Mouse (Mus musculus) layer of hippocampus, postnatal 36 days (tissue): Measurements from ENCODE around the gene Gm20532. TPM values are rescaled to one million over a fixed set of nuclear protein-coding genes. Genes with fewer than 3 reads are reported as not detected.

Experiments
- DNase-seq, 2 experiments: peaks; one replicate each; pipeline ENCODE4 v3.0.0; 2022
- total RNA-seq, 2 experiments: library from RNA; stranded (reverse); gene quantifications; 2 replicates each; pipeline ENCODE4 v1.2.3; 2021

The Gm20532 gene
- total RNA-seq, 2 experiments from 2014 or later = not detected

- DNase-seq = no peak
Observed at GRCm38 (mm10) chr2:26597810-26598209, 11.4 kb downstream of the Gm20532 start.

- DNase-seq = no peak
Observed at GRCm38 (mm10) chr2:26598462-26598861, 12.0 kb downstream of the Gm20532 start.

GRCm38 (mm10) chr2:26599965-26600364 lies 13.5 kb downstream of the Gm20532 start:
- DNase-seq = no peak

GRCm38 (mm10) chr2:26600664-26601063 lies 14.2 kb downstream of the Gm20532 start:
- no peak for DNase-seq

- no peak for DNase-seq
Observed at GRCm38 (mm10) chr2:26601595-26601994, 15.2 kb downstream of the Gm20532 start.

GRCm38 (mm10) chr2:26602631-26603030 lies 16.2 kb downstream of the Gm20532 start:
- no peak for DNase-seq

GRCm38 (mm10) chr2:26603159-26603558 lies 16.7 kb downstream of the Gm20532 start:
- DNase-seq = no peak

- peak in 1 of 2 experiments; percentile 16 for DNase-seq
Observed at GRCm38 (mm10) chr2:26603720-26604671, 17.6 kb downstream of the Gm20532 start, which contains the start of gene Agpat2. Gene Agpat2, minus strand, starts transcription at chr2:26604417.

GRCm38 (mm10) chr2:26605331-26605730 lies 18.9 kb downstream of the Gm20532 start:
- no peak for DNase-seq

GRCm38 (mm10) chr2:26606579-26606978 lies 20.1 kb downstream of the Gm20532 start:
- DNase-seq = no peak

GRCm38 (mm10) chr2:26607056-26607910 lies 20.8 kb downstream of the Gm20532 start:
- no peak for DNase-seq

GRCm38 (mm10) chr2:26608781-26609180 lies 22.3 kb downstream of the Gm20532 start:
- DNase-seq = no peak

- DNase-seq = no peak
Observed at GRCm38 (mm10) chr2:26609261-26609661, 22.8 kb downstream of the Gm20532 start.

GRCm38 (mm10) chr2:26610526-26610925 lies 24.1 kb downstream of the Gm20532 start:
- DNase-seq = no peak

GRCm38 (mm10) chr2:26611054-26611453 lies 24.6 kb downstream of the Gm20532 start:
- DNase-seq = no peak

GRCm38 (mm10) chr2:26611896-26612295 lies 25.5 kb downstream of the Gm20532 start:
- DNase-seq = no peak

- DNase-seq = no peak
Observed at GRCm38 (mm10) chr2:26614903-26615302, 28.5 kb downstream of the Gm20532 start.

- no peak for DNase-seq
Observed at GRCm38 (mm10) chr2:26615459-26616124, 29.2 kb downstream of the Gm20532 start.

- no peak for DNase-seq
Observed at GRCm38 (mm10) chr2:26617331-26617730, 30.9 kb downstream of the Gm20532 start.

GRCm38 (mm10) chr2:26617928-26618327 lies 31.5 kb downstream of the Gm20532 start:
- DNase-seq = no peak

- no peak for DNase-seq
Observed at GRCm38 (mm10) chr2:26621246-26621645, 34.8 kb downstream of the Gm20532 start.

- DNase-seq = no peak
Observed at GRCm38 (mm10) chr2:26622984-26623383, 36.5 kb downstream of the Gm20532 start.
